Mouse (Mus musculus): ENCODE data around the gene Gkn1. TPM values are rescaled to one million over a fixed set of nuclear protein-coding genes. Genes with fewer than 3 reads are reported as not detected.

The Gkn1 gene
- total RNA-seq (2021) = not detected
- long read RNA-seq, experiment 1 = 0 reads
- long read RNA-seq, experiment 2 = 0 reads

- intact Hi-C loops (cut with DNase I) = no loop called here
- no peak for DNase-seq
Measured at GRCm38 (mm10) chr6:87350829-87351228, at the start of gene Gkn1. Gene Gkn1, minus strand, starts transcription at chr6:87350942.

- DNase-seq = no peak
- intact Hi-C loops (cut with DNase I) = loop anchor here (5.0 kb wide), 1 partner anchor 52 kb away; no protein-coding TSS in a partner anchor
Measured at GRCm38 (mm10) chr6:87399886-87400566, 49.3 kb upstream of the Gkn1 start.

GRCm38 (mm10) chr6:87399137-87399536 is 48.4 kb upstream of the Gkn1 start:
- DNase-seq = peak; percentile 49 to 66
- intact Hi-C loops (cut with DNase I) = loop anchor here (5.0 kb wide), 1 partner anchor 53 kb away; no protein-coding TSS in a partner anchor

GRCm38 (mm10) chr6:87394783-87395182 is 44.0 kb upstream of the Gkn1 start:
- intact Hi-C loops (cut with DNase I) = loop anchor here (5.0 kb wide), 2 partner anchors 58 to 128 kb away; no protein-coding TSS in a partner anchor
- DNase-seq = no peak

GRCm38 (mm10) chr6:87393466-87394205 is 42.9 kb upstream of the Gkn1 start:
- intact Hi-C loops (cut with DNase I) = loop anchor here (5.0 kb wide), 1 partner anchor 129 kb away; no protein-coding TSS in a partner anchor
- no peak for DNase-seq

GRCm38 (mm10) chr6:87389455-87389989 is 38.8 kb upstream of the Gkn1 start:
- DNase-seq = no peak
- intact Hi-C loops (cut with DNase I) = no loop called here

GRCm38 (mm10) chr6:87388877-87389276 is 38.1 kb upstream of the Gkn1 start, which contains the start of gene Gkn3:
Gene Gkn3, minus strand, starts transcription at chr6:87388935.
- intact Hi-C loops (cut with DNase I) = no loop called here
- DNase-seq = no peak

GRCm38 (mm10) chr6:87386681-87387080 is 35.9 kb upstream of the Gkn1 start:
- no peak for DNase-seq
- intact Hi-C loops (cut with DNase I) = loop anchor here (2.0 kb wide), 1 partner anchor 286 kb away; no protein-coding TSS in a partner anchor

- peak; percentile 24 to 33 for DNase-seq
- intact Hi-C loops (cut with DNase I) = loop anchor here (2.0 kb wide), 1 partner anchor 285 kb away; no protein-coding TSS in a partner anchor
Measured at GRCm38 (mm10) chr6:87386203-87386602, 35.5 kb upstream of the Gkn1 start.

- DNase-seq = no peak
- intact Hi-C loops (cut with DNase I) = no loop called here
Measured at GRCm38 (mm10) chr6:87384761-87385160, 34.0 kb upstream of the Gkn1 start.

- intact Hi-C loops (cut with DNase I) = no loop called here
- no peak for DNase-seq
Measured at GRCm38 (mm10) chr6:87383926-87384691, 33.4 kb upstream of the Gkn1 start.

GRCm38 (mm10) chr6:87373057-87373456 is 22.3 kb upstream of the Gkn1 start, which contains the start of gene Gkn2:
Gene Gkn2, plus strand, starts transcription at chr6:87373357.
- DNase-seq = no peak
- intact Hi-C loops (cut with DNase I) = no loop called here

GRCm38 (mm10) chr6:87369223-87369622 is 18.5 kb upstream of the Gkn1 start:
- intact Hi-C loops (cut with DNase I) = no loop called here

GRCm38 (mm10) chr6:87354441-87354840 is 3.7 kb upstream of the Gkn1 start:
- DNase-seq = peak in 1 of 2 experiments; percentile 24
- intact Hi-C loops (cut with DNase I) = no loop called here

More at GRCm38 (mm10) chr6:87369223-87369622, 18.5 kb upstream of the Gkn1 start:
- no peak for DNase-seq

- intact Hi-C loops (cut with DNase I) = no loop called here
Measured at GRCm38 (mm10) chr6:87335935-87336295, 14.8 kb downstream of the Gkn1 start.

GRCm38 (mm10) chr6:87335091-87335934 is 15.4 kb downstream of the Gkn1 start, which contains the start of gene Antxr1:
Gene Antxr1, minus strand, starts transcription at chr6:87335821.
- DNase-seq = peak; percentile 38 to 70
- intact Hi-C loops (cut with DNase I) = no loop called here

More at GRCm38 (mm10) chr6:87335935-87336295, 14.8 kb downstream of the Gkn1 start:
- no peak for DNase-seq

GRCm38 (mm10) chr6:87334361-87335090 is 16.2 kb downstream of the Gkn1 start:
- intact Hi-C loops (cut with DNase I) = no loop called here
- DNase-seq = peak in 1 of 2 experiments; percentile 34

- intact Hi-C loops (cut with DNase I) = no loop called here
- DNase-seq = no peak
Measured at GRCm38 (mm10) chr6:87332380-87332779, 18.4 kb downstream of the Gkn1 start.

Measured in gastrocnemius, postnatal 36 days (tissue).